Mouse (Mus musculus) ES-E14 (cell line): Measurements from ENCODE around the gene Krtap3-1. TPM values are rescaled to one million over a fixed set of nuclear protein-coding genes. Genes with fewer than 3 reads are reported as not detected.
"Not testable (repeated sequence)": the region's sequence is repeated elsewhere in the genome, so short reads cannot be mapped to it uniquely, and the experiment has no call there.

Experiments
- DNase-seq: peaks from one replicate; pipeline ENCODE4 v3.0.0-alpha.2; 2013; ENCODE audit warnings: low read depth, low spot score
- H3K27ac ChIP-seq: 2 replicates; pipeline ENCODE4 v1.5.1; 2012; ENCODE audit warnings: low read depth, mild to moderate bottlenecking, low read length, moderate library complexity, mixed read lengths; ENCODE audit not compliant: poor library complexity, insufficient read depth, severe bottlenecking
- H3K36me3 ChIP-seq: 2 replicates; pipeline ENCODE4 v1.6.1; 2012; ENCODE audit warnings: mild to moderate bottlenecking, low read length, moderate library complexity, mixed read lengths; ENCODE audit not compliant: control insufficient read depth, poor library complexity, insufficient read depth, severe bottlenecking
- H3K4me1 ChIP-seq, 2 experiments: fragments of 150-350 bp in 1 of 2; sonication (generic) in 1 of 2; 2 replicates each; pipeline ENCODE4 v1.6.1; 2012; ENCODE audit warnings: low read length in 2 of 2, mild to moderate bottlenecking in 1 of 2, mixed read lengths in 1 of 2; ENCODE audit not compliant: control insufficient read depth in 2 of 2, insufficient read depth in 2 of 2, poor library complexity in 1 of 2
- H3K4me3 ChIP-seq, 2 experiments: fragments of 150-350 bp in 1 of 2; sonication (generic) in 1 of 2; 2 replicates each; pipeline ENCODE4 v1.5.1; 2012; ENCODE audit warnings: low read length in 2 of 2, low read depth in 1 of 2, mild to moderate bottlenecking in 1 of 2, mixed read lengths in 1 of 2; ENCODE audit not compliant: insufficient read depth in 1 of 2, poor library complexity in 1 of 2, severe bottlenecking in 1 of 2
- H3K9ac ChIP-seq: 2 replicates; pipeline ENCODE4 v1.6.1; 2012; ENCODE audit warnings: low read depth, mild to moderate bottlenecking, low read length, mixed read lengths; ENCODE audit not compliant: poor library complexity, insufficient read depth, severe bottlenecking
- H3K9me3 ChIP-seq: fragments of 150-350 bp; sonication (generic); 2 replicates; pipeline ENCODE4 v1.6.1; 2012; ENCODE audit warnings: low read depth, mild to moderate bottlenecking, low read length; ENCODE audit not compliant: control insufficient read depth, insufficient read depth
- CHD2 ChIP-seq: IDR thresholded peaks from 2 replicates; pipeline ENCODE4 v1.6.1; 2014; ENCODE audit warnings: mild to moderate bottlenecking, low read depth, low read length, inconsistent platforms
- HCFC1 ChIP-seq: IDR thresholded peaks from 2 replicates; pipeline ENCODE4 v1.6.1; 2012; ENCODE audit warnings: low read length, inconsistent platforms, borderline replicate concordance; ENCODE audit not compliant: insufficient read depth
- MAFK ChIP-seq: IDR thresholded peaks from 2 replicates; pipeline ENCODE4 v1.6.1; 2014; ENCODE audit warnings: mild to moderate bottlenecking, low read depth, low read length, inconsistent platforms; ENCODE audit not compliant: insufficient read depth
- ZC3H11A ChIP-seq: IDR thresholded peaks from 2 replicates; pipeline ENCODE4 v1.6.1; 2012; ENCODE audit warnings: low read depth, mild to moderate bottlenecking, inconsistent platforms, low read length, borderline replicate concordance
- ZNF384 ChIP-seq: IDR thresholded peaks from 2 replicates; pipeline ENCODE4 v1.6.1; 2012; ENCODE audit warnings: low read depth, low read length, inconsistent platforms
- in situ Hi-C, 2 experiments: fragments of 600-800 bp; cut with MboI; formaldehyde crosslinking; loops; one replicate each; pipeline ENCODE4 v1.15.1; 2025; ENCODE audit warnings: low sequenced_read_pairs in 2 of 2, inconsistent platforms in 1 of 2; ENCODE audit not compliant: unreplicated experiment in 2 of 2
- total RNA-seq: library from RNA; depleted of rRNA; stranded (reverse); fragments of 300-350 nt; gene quantifications from 2 replicates; pipeline ENCODE4 v1.2.3, GENCODE M21; 2012; rRNA removed

Krtap3-1 gene
- not detected in 2 replicates for total RNA-seq

- no peak for DNase-seq
- Histone ChIP-seq H3K9ac (no peak within 1 kb of the TSS), H3K4me1 (no peaks in the 10 kb centered on the region), H3K4me3 (no peak within 1 kb of the TSS), H3K9me3 (no peaks in the 10 kb centered on the region), H3K36me3 (no peaks in the 10 kb centered on the region), H3K27ac (no peak within 1 kb of the TSS)
- in situ Hi-C loops = no loop called here
- no peak for TF ChIP-seq ZNF384
- no peak for TF ChIP-seq CHD2
- TF ChIP-seq HCFC1 = no peak
- TF ChIP-seq MAFK = no peak
- no peak for TF ChIP-seq ZC3H11A
Observed at GRCm38 (mm10) chr11:99566530-99566929, at the start of gene Krtap3-1. TSS of gene Krtap3-1 (minus strand) at chr11:99566630.

GRCm38 (mm10) chr11:99614796-99615363, 48.5 kb upstream of the Krtap3-1 start, which contains the start of gene Krtap2-4:
TSS of gene Krtap2-4 (minus strand) at chr11:99614846.
- no peaks in the 10 kb centered on the region for H3K9me3 ChIP-seq
- DNase-seq = no peak
- in situ Hi-C loops = no loop called here
- no peaks in the 10 kb centered on the region for H3K4me1 ChIP-seq
- H3K27ac ChIP-seq = no peak within 1 kb of the TSS
- H3K4me3 ChIP-seq = no peak within 1 kb of the TSS
- no peaks in the 10 kb centered on the region for H3K36me3 ChIP-seq
- TF ChIP-seq ZC3H11A (no peak), MAFK (no peak), ZNF384 (no peak), HCFC1 (no peak), CHD2 (no peak)
- no peak within 1 kb of the TSS for H3K9ac ChIP-seq

- H3K9me3 ChIP-seq, H3K4me1 ChIP-seq, H3K36me3 ChIP-seq, DNase-seq, H3K4me3 ChIP-seq, in situ Hi-C loops, H3K27ac ChIP-seq, H3K9ac ChIP-seq: not testable (repeated sequence)
Observed at GRCm38 (mm10) chr11:99610089-99610488, 43.7 kb upstream of the Krtap3-1 start, which contains the start of gene Gm11937. TSS of gene Gm11937 (minus strand) at chr11:99610189.

GRCm38 (mm10) chr11:99609126-99609525, 42.7 kb upstream of the Krtap3-1 start:
- Histone ChIP-seq H3K4me3 (no peak overlapping the region), H3K9me3 (no peaks in the 10 kb centered on the region), H3K36me3 (no peaks in the 10 kb centered on the region), H3K27ac (no peak overlapping the region), H3K9ac (no peak overlapping the region), H3K4me1 (no peaks in the 10 kb centered on the region)
- in situ Hi-C loops = no loop called here
- TF ChIP-seq ZC3H11A (no peak), CHD2 (no peak), MAFK (no peak), HCFC1 (no peak), ZNF384 (no peak)
- DNase-seq = no peak

- H3K9me3 ChIP-seq, in situ Hi-C loops, H3K4me3 ChIP-seq, DNase-seq, H3K9ac ChIP-seq, H3K27ac ChIP-seq, H3K36me3 ChIP-seq, H3K4me1 ChIP-seq: not testable (repeated sequence)
Observed at GRCm38 (mm10) chr11:99603208-99603607, 36.8 kb upstream of the Krtap3-1 start, which contains the start of gene Gm11938. TSS of gene Gm11938 (minus strand) at chr11:99603308.

- H3K9me3 ChIP-seq, H3K36me3 ChIP-seq, H3K4me3 ChIP-seq, H3K4me1 ChIP-seq, H3K9ac ChIP-seq, in situ Hi-C loops, DNase-seq, H3K27ac ChIP-seq: not testable (repeated sequence)
Observed at GRCm38 (mm10) chr11:99597742-99598141, 31.3 kb upstream of the Krtap3-1 start, which contains the start of gene Krtap9-3. TSS of gene Krtap9-3 (minus strand) at chr11:99598105.
